Mouse (Mus musculus) large intestine, adult 2 months (tissue): ENCODE data around the gene Psen1. TPM values are rescaled to one million over a fixed set of nuclear protein-coding genes. Genes with fewer than 3 reads are reported as not detected.

Source experiments
- DNase-seq: peaks from one replicate; pipeline ENCODE4 v3.0.0-alpha.2; 2012; ENCODE audit warnings: low read depth, low spot score
- WGBS: fragments of 180-500 bp; shearing (Covaris S2); methylation state at CpG from one replicate; pipeline ENCODE4 v1.1.7; 2018; 5-methylcytosine and 5-hydroxymethylcytosine counted together
- polyA plus RNA-seq: library from polyadenylated mRNA; depleted of rRNA; stranded (reverse); fragments of >200 nt; gene quantifications from 2 replicates; pipeline ENCODE4 v1.2.3, GENCODE M21; 2012

Psen1 gene
- polyA plus RNA-seq, 1 experiment: 60.3 TPM

DNA sequence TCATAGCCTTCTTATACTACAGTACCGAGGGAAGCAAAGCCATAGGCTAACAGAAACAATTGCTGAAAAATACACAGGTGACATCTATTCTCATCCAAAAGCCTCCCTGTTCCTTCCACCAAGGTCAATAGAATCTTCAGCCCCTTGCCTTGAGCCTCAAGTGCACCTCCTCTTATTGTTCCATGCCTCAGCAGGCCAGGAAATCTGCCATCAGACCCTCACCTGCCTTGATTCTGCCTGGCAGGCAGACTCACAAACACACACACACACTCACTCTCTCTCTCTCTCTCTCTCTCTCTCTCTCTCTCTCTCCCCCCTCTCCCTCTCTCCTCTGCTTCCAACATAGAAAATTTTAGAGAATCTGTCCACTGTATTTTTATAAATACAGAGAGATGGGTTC is 31.5 kb downstream of the Psen1 start:
- 96% methylated on average over 1 of the region's 1 CpGs for WGBS
- no peak for DNase-seq

DNA sequence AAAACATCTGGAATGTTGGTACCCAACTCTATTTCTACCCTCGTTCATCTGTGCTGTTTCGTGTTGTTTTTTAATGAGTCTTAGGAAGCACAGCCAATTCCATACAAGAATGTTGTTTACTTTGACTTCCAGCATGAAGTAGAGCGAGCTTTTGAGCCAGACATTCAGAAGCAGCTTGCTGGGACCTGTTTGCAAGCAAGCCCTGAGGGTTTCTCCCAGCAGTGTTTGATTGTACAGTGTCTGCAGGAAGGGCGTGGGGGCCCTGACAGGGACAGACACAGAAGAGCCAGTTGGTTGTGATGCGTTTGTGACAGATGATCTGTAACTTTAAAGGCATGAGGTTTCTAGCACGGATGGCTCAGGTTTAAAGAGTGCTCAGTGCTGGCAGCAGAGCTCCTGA is 33.3 kb downstream of the Psen1 start:
- no peak for DNase-seq
- 59% methylated on average over 6 of the region's 6 CpGs for WGBS

- WGBS: 84% methylated on average over 3 of the region's 3 CpGs
- DNase-seq: no peak
Measured at GRCm38 (mm10) chr12:83723037-83723436, 35.1 kb downstream of the Psen1 start.

DNA sequence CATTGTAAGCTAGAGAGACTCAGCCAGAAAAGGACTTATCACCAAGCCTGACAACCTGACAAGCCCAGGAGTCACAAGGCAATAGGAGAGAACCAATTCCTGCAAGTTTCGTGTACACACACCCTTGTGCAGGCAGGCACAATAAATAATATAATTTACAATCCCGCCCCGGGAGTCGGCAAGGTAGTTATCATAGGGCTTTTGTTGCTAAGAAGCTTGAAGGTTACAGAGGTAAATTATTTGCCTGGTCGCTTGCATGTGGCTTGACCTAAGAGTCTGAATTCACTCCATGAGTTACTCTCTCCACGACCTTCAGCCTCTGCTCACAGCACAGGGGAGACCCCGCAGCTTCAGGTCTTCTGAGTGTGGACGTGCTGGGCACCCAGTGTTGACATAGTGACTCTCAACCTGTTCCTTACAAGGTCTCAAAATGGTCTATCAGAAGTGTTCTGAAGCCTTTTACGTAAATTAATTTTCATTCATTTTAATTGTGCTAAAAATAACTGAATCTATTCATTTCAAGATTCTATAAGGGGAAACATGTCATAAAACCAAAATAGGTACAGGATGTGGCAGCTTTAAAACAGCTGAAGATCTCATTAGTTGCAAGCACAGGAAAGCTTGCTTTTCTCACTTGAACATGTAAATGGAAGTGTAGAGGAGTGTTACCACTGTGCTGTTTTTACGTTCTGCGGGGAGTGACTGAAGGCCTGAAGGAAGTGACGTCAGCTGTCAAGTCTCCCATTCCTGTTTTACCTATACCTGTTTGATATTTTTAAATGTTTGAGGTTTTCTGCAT is 38.8 kb downstream of the Psen1 start:
- 61% methylated on average over 12 of the region's 12 CpGs for WGBS
- DNase-seq: no peak

DNA sequence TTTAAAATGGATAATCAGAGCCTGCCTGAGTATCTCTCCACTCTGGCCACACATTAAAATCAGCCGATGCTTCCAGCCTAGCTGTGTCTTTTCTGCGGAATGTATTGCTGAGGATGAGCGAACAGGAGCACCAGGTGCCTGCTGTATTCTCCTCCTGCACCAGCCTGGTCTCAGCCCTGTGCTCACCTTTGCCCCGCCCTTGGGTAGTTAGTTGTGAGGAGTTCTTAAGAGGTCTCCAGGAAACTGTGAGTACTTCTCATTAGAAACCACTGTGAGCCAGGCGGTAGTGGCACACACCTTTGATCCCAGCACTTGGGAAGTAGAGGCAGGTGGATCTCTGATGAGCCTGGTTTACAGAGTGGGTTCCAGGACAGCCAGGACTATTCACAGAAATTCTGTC is 44.3 kb downstream of the Psen1 start:
- 85% methylated on average over 5 of the region's 5 CpGs for WGBS
- DNase-seq: no peak

DNA sequence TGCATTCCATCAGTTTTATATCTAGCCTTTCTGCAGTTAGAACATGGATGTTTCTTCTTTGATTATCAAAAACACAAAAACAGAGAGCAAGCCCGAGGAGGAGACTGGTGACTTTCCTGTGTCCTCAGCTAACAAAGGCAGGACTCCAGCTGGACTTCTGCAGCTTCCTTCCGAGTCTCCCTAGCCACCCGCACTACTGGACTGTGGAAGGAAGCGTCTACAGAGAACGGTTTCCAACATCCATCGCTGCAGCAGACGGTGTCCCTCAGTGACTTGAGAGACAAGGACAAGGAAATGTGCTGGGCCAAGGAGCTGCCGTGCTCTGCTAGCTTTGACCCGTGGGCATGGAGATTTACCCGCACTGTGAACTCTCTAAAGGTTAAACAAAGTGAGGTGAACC is 46.1 kb downstream of the Psen1 start:
- WGBS: 86% methylated on average over 10 of the region's 10 CpGs
- no peak for DNase-seq

GRCm38 (mm10) chr12:83736236-83736635 is 48.3 kb downstream of the Psen1 start:
- WGBS: 61% methylated on average over 8 of the region's 8 CpGs
- no peak for DNase-seq

DNA sequence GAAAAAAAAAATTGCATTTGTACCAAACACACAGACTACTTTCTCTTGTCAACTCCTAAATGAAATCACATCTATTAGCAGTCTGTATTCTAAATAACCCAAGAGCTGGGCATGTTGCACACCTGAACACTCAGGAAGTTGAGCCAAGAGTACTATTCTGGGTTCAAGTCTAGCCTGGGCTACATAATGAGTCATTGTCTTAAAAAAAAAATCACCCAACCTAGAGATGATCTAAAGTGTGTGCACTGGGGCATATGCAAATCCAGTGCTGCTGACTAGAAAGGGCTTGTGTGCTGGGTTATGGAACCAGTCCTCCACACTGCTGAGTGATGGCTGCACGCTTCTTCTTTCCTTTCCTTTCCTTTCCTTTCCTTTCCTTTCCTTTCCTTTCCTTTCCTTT is 50.7 kb downstream of the Psen1 start:
- no peak for DNase-seq
- 90% methylated on average over 1 of the region's 1 CpGs for WGBS

- no peak for DNase-seq
- WGBS: 75% methylated on average over 5 of the region's 5 CpGs
Measured at GRCm38 (mm10) chr12:83741722-83742121, 53.8 kb downstream of the Psen1 start.

DNA sequence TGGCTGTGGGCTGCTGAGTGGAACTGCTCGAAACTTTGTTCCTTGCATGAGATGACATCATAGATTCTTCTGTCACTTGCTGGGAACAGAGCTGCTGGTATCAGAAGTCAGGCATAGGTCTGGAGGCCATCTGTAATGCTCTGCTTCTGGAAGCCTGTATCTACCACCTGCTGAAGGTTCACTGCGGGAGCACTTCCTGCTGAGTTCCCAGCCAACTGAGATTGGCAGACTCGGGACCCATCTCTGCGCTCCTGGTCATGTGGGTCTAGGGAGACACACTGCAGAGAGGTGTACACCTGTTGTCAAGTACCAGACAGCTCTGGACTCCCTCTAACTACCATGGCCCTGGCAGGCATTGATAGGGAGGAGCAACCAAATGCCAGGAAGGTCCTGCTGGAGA is 54.9 kb downstream of the Psen1 start:
- no peak for DNase-seq
- WGBS: 64% methylated on average over 4 of the region's 4 CpGs

GRCm38 (mm10) chr12:83743712-83744111 is 55.8 kb downstream of the Psen1 start:
- 80% methylated on average over 3 of the region's 3 CpGs for WGBS
- DNase-seq: no peak

GRCm38 (mm10) chr12:83749186-83749585 is 61.2 kb downstream of the Psen1 start:
- 73% methylated on average over 1 of the region's 1 CpGs for whole genome bisulfite sequencing
- no peak for DNase-seq

GRCm38 (mm10) chr12:83752495-83752894 is 64.5 kb downstream of the Psen1 start:
- DNase-seq: no peak
- 4% methylated on average over 2 of the region's 2 CpGs for WGBS

GRCm38 (mm10) chr12:83758735-83759134 is 70.8 kb downstream of the Psen1 start:
- WGBS: 77% methylated on average over 10 of the region's 10 CpGs
- DNase-seq: no peak

DNA sequence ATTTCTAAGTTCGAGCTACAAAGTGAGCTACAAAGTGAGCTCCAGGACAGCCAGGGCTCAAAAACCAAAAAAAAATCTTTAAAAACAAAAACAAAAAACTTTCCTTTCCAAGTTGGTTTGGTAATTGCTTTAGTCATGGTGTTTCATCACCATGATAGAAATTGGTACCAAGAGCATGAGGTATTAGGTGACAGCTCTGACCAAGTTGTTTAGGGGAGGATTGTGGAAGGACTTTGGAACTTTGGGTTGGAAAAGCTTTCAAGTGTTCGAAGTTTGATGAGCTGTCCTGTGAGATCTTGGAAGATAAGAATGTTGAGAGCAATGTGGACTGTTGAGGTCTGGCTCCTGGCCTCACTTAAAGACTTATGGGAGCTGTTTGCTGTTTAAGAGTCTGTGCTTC is 72.2 kb downstream of the Psen1 start:
- no peak for DNase-seq

DNA sequence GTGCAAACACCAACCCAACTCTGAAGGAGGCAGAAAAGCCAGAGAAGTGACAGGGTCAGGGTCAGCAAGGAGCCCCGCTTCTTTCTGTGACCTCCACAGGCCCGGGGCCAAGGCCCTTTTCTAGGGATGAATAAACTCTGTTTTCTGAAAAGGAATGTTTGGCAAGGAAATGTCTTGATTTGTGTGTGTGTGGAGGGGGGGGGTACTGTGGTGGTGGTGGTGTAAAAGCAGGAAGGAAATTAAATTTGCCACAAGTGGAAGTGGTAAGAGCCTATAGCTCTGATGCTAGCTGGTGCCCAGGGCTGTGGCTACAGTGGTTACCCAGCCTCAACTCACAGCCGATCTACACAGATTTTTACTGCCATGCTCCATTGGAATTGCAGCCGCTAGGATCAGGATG is 74.8 kb downstream of the Psen1 start:
- 21% methylated on average over 4 of the region's 4 CpGs for WGBS
- DNase-seq: no peak

More for the DNA sequence above, 72.2 kb downstream of the Psen1 start:
- WGBS: 58% methylated on average over 2 of the region's 2 CpGs

- no peak for DNase-seq
- 4% methylated on average over 30 of the region's 31 CpGs for WGBS
Measured at GRCm38 (mm10) chr12:83763311-83764043, 75.5 kb downstream of the Psen1 start, which contains the start of gene Papln. Papln (plus strand) TSS chr12:83763634.

DNA sequence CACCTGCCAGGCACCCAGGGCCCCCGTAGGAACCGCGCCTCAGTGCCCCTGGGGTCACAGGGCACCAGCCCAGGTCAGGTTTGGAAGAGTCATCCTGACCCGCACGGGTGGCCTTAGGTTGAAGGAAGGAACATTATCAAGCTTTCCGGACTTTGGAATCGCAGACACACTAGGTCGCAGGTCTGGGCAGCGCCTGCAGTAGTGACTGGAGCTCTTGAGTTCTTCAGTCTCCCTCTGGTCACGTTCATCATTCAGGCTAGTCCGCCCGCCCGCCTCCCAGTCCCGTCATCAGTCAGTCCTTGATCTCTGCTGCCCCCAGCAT is 76.1 kb downstream of the Psen1 start:
- 5% methylated on average over 14 of the region's 14 CpGs for WGBS
- DNase-seq: no peak

GRCm38 (mm10) chr12:83764519-83764918 is 76.6 kb downstream of the Psen1 start:
- WGBS: 58% methylated on average over 10 of the region's 10 CpGs

DNA sequence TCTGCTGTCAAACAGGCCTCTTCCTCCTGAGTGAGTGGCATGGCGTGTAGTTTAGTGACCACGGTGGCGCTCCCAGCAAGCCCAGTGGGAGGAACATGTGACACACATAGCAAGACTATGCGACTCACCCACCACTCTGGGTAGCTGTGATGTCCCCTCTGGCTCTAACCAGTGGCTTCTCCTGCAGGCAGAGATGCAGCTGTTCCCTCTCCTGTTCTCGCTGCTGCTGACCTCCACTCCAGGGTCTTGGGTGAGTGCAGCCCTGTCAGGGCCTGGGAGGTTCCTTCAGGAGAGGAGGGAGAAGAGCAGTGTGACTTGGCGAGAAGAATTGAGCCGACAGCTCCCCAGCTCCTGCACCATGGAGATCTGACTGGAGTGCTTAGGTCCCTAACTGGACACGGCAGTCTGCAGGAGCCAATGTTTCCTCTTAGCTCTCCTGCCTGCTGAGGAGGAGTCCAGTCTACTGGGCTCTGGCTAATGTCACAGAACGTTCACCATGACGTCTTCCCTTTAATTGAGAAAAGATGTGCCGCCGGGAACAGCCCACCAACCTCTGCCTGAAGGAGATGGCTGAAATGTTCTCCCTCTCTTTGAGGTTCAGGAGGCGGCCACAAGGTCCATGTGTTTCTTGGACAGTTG is 78.1 kb downstream of the Psen1 start:
- no peak for DNase-seq
- 87% methylated on average over 13 of the region's 13 CpGs for WGBS

More at GRCm38 (mm10) chr12:83764519-83764918, 76.6 kb downstream of the Psen1 start:
- no peak for DNase-seq

- WGBS: 75% methylated on average over 9 of the region's 9 CpGs
- no peak for DNase-seq
Measured at GRCm38 (mm10) chr12:83767833-83768232, 79.9 kb downstream of the Psen1 start.
